ENCODE assay signal across 8 mouse cellular contexts in the genomic region with DNA sequence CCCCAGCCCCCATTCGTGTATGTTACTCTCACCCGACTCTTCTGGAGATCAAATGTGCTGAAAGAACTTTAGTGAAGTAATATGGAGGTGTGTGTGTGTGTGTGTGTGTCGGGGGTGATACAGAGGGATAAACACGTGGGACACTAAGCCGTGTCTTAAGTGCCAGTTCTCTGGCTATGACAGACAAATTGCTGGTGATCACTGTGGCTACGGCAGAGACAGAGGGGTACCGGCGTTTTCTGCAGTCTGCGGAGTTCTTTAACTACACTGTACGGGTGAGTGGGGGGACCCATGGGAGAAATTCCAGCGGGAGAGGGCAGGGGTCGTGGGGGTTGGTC. TPM values are rescaled to one million over a fixed set of nuclear protein-coding genes. Genes with fewer than 3 reads are reported as not detected.
DNase-seq lines count a peak whose midpoint lies in the region; ATAC-seq and TF ChIP-seq lines count a peak whose summit lies in the region.

Gene Znhit1, minus strand, starts transcription at position 88 of the 338 bp plus-strand sequence.

- TF ChIP-seq POLR2A in liver, adult 2 months (IDR thresholded peaks at IDR 0.05; ENCODE audit: extremely low read depth, insufficient read depth, low read length), result no peak

- H3K27me3 ChIP-seq in liver, adult 2 months (ENCODE audit: control insufficient read depth, insufficient read depth, low read length), result no peaks in the 10 kb centered on the region
- H3K27me3 ChIP-seq in intestine, embryonic 15.5 days (replicated peaks), result no peaks in the 10 kb centered on the region

- peak within 1 kb of the TSS; percentile 76 for H3K4me2 ChIP-seq in intestine, embryonic 15.5 days (replicated peaks)

- DNase-seq in liver, adult 2 months (ENCODE audit: extremely low read depth, low read depth, low spot score), result no peak
- DNase-seq in liver, result no peak
- no peak for DNase-seq in adrenal gland, postnatal 4 days (ENCODE audit: low spot score in 2 of 2)
- no peak for DNase-seq in gastrocnemius, postnatal 14 days
- DNase-seq in cerebellum, adult 11-12 months, result no peak
- no peak for DNase-seq in urinary bladder, adult 18-20 months (ENCODE audit: low spot score in 2 of 2)

- intact Hi-C loops in gastrocnemius, postnatal 14 days (cut with DNase I; ENCODE audit: low total_unique reads), result no loop called here

- peak; percentile 11; the same call in 1 of the 2 replicates for ATAC-seq in intestine, embryonic 15.5 days
- 0 out of 2 replicates have a peak, but pooled peaks have one; percentile 10 for ATAC-seq in megakaryocyte-erythroid progenitor cell, adult 5-6 weeks (replicated peaks; ENCODE audit: low FRiP score, low TSS enrichment, poor library complexity, severe bottlenecking)

- TF ChIP-seq CTCF in liver, adult 2 months (IDR thresholded peaks at IDR 0.05; ENCODE audit: low read depth, low read length), result no peak

- peak within 1 kb of the TSS; percentile 72 for H3K4me3 ChIP-seq in liver, adult 2 months (ENCODE audit: insufficient read depth, low read depth, low read length)
- peak within 1 kb of the TSS; percentile 91 for H3K4me3 ChIP-seq in intestine, embryonic 15.5 days (replicated peaks)

- no peaks in the 10 kb centered on the region for H3K79me2 ChIP-seq in liver, adult 2 months (ENCODE audit: control insufficient read depth, insufficient read depth, low read length)

- H3K27ac ChIP-seq in liver, adult 2 months (replicated peaks; ENCODE audit: insufficient read depth, low read depth, low read length), result peak within 1 kb of the TSS; percentile 64
- H3K27ac ChIP-seq in intestine, embryonic 15.5 days, result peak within 1 kb of the TSS; percentile 95

- WGBS in liver, adult 2 months, result 14% methylated on average over 12 of the region's 12 CpGs
- WGBS in intestine, embryonic 15.5 days, result 3% methylated on average over 12 of the region's 12 CpGs

- H3K9me3 ChIP-seq in intestine, embryonic 15.5 days, result no peaks in the 10 kb centered on the region

- H3K4me1 ChIP-seq in liver, adult 2 months (ENCODE audit: control insufficient read depth, insufficient read depth, low read length), result peaks cover 5% of the 10 kb centered on the region
- peaks cover 13% of the 10 kb centered on the region for H3K4me1 ChIP-seq in intestine, embryonic 15.5 days (replicated peaks)

- no peaks in the 10 kb centered on the region for H3K36me3 ChIP-seq in liver, adult 2 months (ENCODE audit: control insufficient read depth, insufficient read depth, low read length)
- H3K36me3 ChIP-seq in intestine, embryonic 15.5 days, result peaks cover 27% of the 10 kb centered on the region

- peak within 1 kb of the TSS; percentile 87 for H3K9ac ChIP-seq in liver, adult 2 months (ENCODE audit: low read depth, low read length)
- H3K9ac ChIP-seq in intestine, embryonic 15.5 days, result peak within 1 kb of the TSS; percentile 93

RNA-seq across cellular contexts. Expression of gene Znhit1, which starts in this region (rescaled TPM):
- total RNA-seq in liver, adult 2 months (2014; rRNA removed), result 30.0 and 44.5 TPM in 2 replicates
- 101 and 109 TPM in 2 replicates for polyA plus RNA-seq in liver, adult 2 months (2012; rRNA removed)
- 10 to 100 TPM; 57.4 to 60.6 TPM for total RNA-seq in adrenal gland, postnatal 4 days (2021)
- 10 to 100 TPM; 49.2 to 51.1 TPM for total RNA-seq in gastrocnemius, postnatal 14 days (2021)
- polyA plus RNA-seq in intestine, embryonic 15.5 days (2015; fragmentation: Nextera tagmentation; extraction: Ambion mirVana), result 99.9 and 111 TPM in 2 replicates
- total RNA-seq in megakaryocyte-erythroid progenitor cell, adult 5-6 weeks (2014; fragmentation: Nextera tagmentation), result 67.3 and 75.0 TPM in 2 replicates
- 18.8 and 21.6 TPM in 2 replicates for total RNA-seq in megakaryocyte-erythroid progenitor cell, adult 5-6 weeks (2017)
